Mouse (Mus musculus): ENCODE data around the gene Flrt1. TPM values are rescaled to one million over a fixed set of nuclear protein-coding genes. Genes with fewer than 3 reads are reported as not detected.

The Flrt1 gene
- 7.1 and 8.1 TPM in 2 replicates for polyA plus RNA-seq (2015; fragmentation: Nextera tagmentation; extraction: Ambion mirVana)

- WGBS: 29% methylated on average over 9 of the region's 9 CpGs
- H3K4me3 ChIP-seq: no peak within 1 kb of the TSS
- 0 out of 2 replicates have a peak within 1 kb of the TSS, but pooled peaks have one; percentile 30 for H3K4me2 ChIP-seq
- H3K27ac ChIP-seq: peak within 1 kb of the TSS; percentile 75
- H3K9me3 ChIP-seq: no peaks in the 10 kb centered on the region
- H3K36me3 ChIP-seq: no peaks in the 10 kb centered on the region
- H3K9ac ChIP-seq: peak within 1 kb of the TSS; percentile 36; the same call in 1 of the 2 replicates
- H3K27me3 ChIP-seq: peaks cover 50% of the 10 kb centered on the region
- no peak for ATAC-seq (ENCODE audit: low FRiP score)
- peaks cover 77% of the 10 kb centered on the region for H3K4me1 ChIP-seq (replicated peaks)
Observed at GRCm38 (mm10) chr19:7105544-7105943, at the start of gene Flrt1. Gene Flrt1, minus strand, starts transcription at chr19:7105729.

- ATAC-seq (ENCODE audit: low FRiP score): 0 out of 2 replicates have a peak, but pooled peaks have one; percentile 11
Observed at GRCm38 (mm10) chr19:7155196-7155595, 49.7 kb upstream of the Flrt1 start.

DNA sequence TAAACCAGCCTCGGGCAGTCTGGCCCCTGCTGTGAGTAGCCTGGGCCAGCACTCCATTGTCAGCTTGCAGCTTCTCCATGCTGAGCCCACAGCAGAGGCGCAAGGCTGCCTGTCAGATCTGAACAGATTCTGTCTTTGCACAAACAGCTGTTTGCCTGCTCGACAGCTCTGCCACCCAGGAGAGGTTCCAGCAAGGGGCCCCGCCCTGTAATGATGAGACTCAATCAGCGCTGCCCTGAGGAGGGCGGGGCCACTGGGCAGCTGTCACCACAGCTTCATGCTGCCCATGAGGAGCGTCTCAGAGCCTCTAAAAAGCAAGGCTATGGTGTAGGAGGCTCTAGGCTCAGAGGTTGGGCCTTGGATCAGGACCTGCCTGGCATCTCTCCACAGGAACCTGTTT lies 47.7 kb upstream of the Flrt1 start:
- WGBS: 25% methylated on average over 7 of the region's 7 CpGs
- ATAC-seq (ENCODE audit: low FRiP score): no peak
- Histone ChIP-seq H3K4me3 (no peak overlapping the region), H3K4me1 (replicated peaks) (peaks cover 89% of the 10 kb centered on the region), H3K36me3 (no peaks in the 10 kb centered on the region), H3K9me3 (no peaks in the 10 kb centered on the region), H3K27ac (peak overlapping the region; percentile 73), H3K9ac (peak overlapping the region; percentile 14; the same call in 1 of the 2 replicates), H3K27me3 (peaks cover 37% of the 10 kb centered on the region), H3K4me2 (no peak overlapping the region)

More at GRCm38 (mm10) chr19:7155196-7155595, 49.7 kb upstream of the Flrt1 start:
- no peaks in the 10 kb centered on the region for H3K36me3 ChIP-seq
- H3K9me3 ChIP-seq: no peaks in the 10 kb centered on the region
- H3K4me3 ChIP-seq: no peak overlapping the region
- H3K27ac ChIP-seq: 0 out of 2 replicates have a peak overlapping the region, but pooled peaks have one; percentile 5
- H3K4me1 ChIP-seq (replicated peaks): peaks cover 80% of the 10 kb centered on the region
- H3K4me2 ChIP-seq: no peak overlapping the region
- 41% methylated on average over 6 of the region's 6 CpGs for WGBS
- H3K9ac ChIP-seq: peak overlapping the region; percentile 9; the same call in 1 of the 2 replicates
- H3K27me3 ChIP-seq: peaks cover 29% of the 10 kb centered on the region

GRCm38 (mm10) chr19:7151927-7152653 lies 46.6 kb upstream of the Flrt1 start:
- H3K4me2 ChIP-seq: no peak overlapping the region
- no peak overlapping the region for H3K9ac ChIP-seq
- H3K9me3 ChIP-seq: no peaks in the 10 kb centered on the region
- H3K4me3 ChIP-seq: no peak overlapping the region
- H3K27ac ChIP-seq: no peak overlapping the region
- no peaks in the 10 kb centered on the region for H3K36me3 ChIP-seq
- peaks cover 88% of the 10 kb centered on the region for H3K4me1 ChIP-seq (replicated peaks)
- no peak for ATAC-seq (ENCODE audit: low FRiP score)
- 83% methylated on average over 6 of the region's 6 CpGs for WGBS
- H3K27me3 ChIP-seq: peaks cover 44% of the 10 kb centered on the region

GRCm38 (mm10) chr19:7151300-7151926 lies 45.9 kb upstream of the Flrt1 start:
- H3K27ac ChIP-seq: no peak overlapping the region
- no peaks in the 10 kb centered on the region for H3K9me3 ChIP-seq
- 65% methylated on average over 7 of the region's 7 CpGs for WGBS
- H3K4me3 ChIP-seq: no peak overlapping the region
- H3K9ac ChIP-seq: no peak overlapping the region
- H3K27me3 ChIP-seq: peaks cover 50% of the 10 kb centered on the region
- H3K4me1 ChIP-seq (replicated peaks): peaks cover 88% of the 10 kb centered on the region
- no peaks in the 10 kb centered on the region for H3K36me3 ChIP-seq
- no peak overlapping the region for H3K4me2 ChIP-seq
- ATAC-seq (ENCODE audit: low FRiP score): no peak

- no peak overlapping the region for H3K27ac ChIP-seq
- no peaks in the 10 kb centered on the region for H3K9me3 ChIP-seq
- H3K36me3 ChIP-seq: no peaks in the 10 kb centered on the region
- H3K4me2 ChIP-seq: no peak overlapping the region
- peak overlapping the region; percentile 25; the same call in 1 of the 2 replicates for H3K9ac ChIP-seq
- peaks cover 62% of the 10 kb centered on the region for H3K27me3 ChIP-seq
- no peak for ATAC-seq (ENCODE audit: low FRiP score)
- no peak overlapping the region for H3K4me3 ChIP-seq
- WGBS: 49% methylated on average over 7 of the region's 7 CpGs
- H3K4me1 ChIP-seq (replicated peaks): peaks cover 95% of the 10 kb centered on the region
Observed at GRCm38 (mm10) chr19:7149158-7149685, 43.7 kb upstream of the Flrt1 start.

- no peak overlapping the region for H3K4me2 ChIP-seq
- H3K4me1 ChIP-seq (replicated peaks): peaks cover 95% of the 10 kb centered on the region
- no peak overlapping the region for H3K4me3 ChIP-seq
- no peak for ATAC-seq (ENCODE audit: low FRiP score)
- peaks cover 56% of the 10 kb centered on the region for H3K27me3 ChIP-seq
- peak overlapping the region; percentile 35; the same call in 1 of the 2 replicates for H3K27ac ChIP-seq
- H3K9ac ChIP-seq: peak overlapping the region; percentile 25
- no peaks in the 10 kb centered on the region for H3K36me3 ChIP-seq
- WGBS: 52% methylated on average over 8 of the region's 8 CpGs
- no peaks in the 10 kb centered on the region for H3K9me3 ChIP-seq
Observed at GRCm38 (mm10) chr19:7148541-7149085, 43.1 kb upstream of the Flrt1 start.

- no peaks in the 10 kb centered on the region for H3K36me3 ChIP-seq
- peaks cover 95% of the 10 kb centered on the region for H3K4me1 ChIP-seq (replicated peaks)
- no peak overlapping the region for H3K4me3 ChIP-seq
- ATAC-seq (ENCODE audit: low FRiP score): 0 out of 2 replicates have a peak, but pooled peaks have one; percentile 11
- peaks cover 56% of the 10 kb centered on the region for H3K27me3 ChIP-seq
- 39% methylated on average over 4 of the region's 4 CpGs for WGBS
- peak overlapping the region; percentile 25; the same call in 1 of the 2 replicates for H3K9ac ChIP-seq
- H3K27ac ChIP-seq: 0 out of 2 replicates have a peak overlapping the region, but pooled peaks have one; percentile 35
- H3K9me3 ChIP-seq: no peaks in the 10 kb centered on the region
- H3K4me2 ChIP-seq: no peak overlapping the region
Observed at GRCm38 (mm10) chr19:7148096-7148495, 42.6 kb upstream of the Flrt1 start.

DNA sequence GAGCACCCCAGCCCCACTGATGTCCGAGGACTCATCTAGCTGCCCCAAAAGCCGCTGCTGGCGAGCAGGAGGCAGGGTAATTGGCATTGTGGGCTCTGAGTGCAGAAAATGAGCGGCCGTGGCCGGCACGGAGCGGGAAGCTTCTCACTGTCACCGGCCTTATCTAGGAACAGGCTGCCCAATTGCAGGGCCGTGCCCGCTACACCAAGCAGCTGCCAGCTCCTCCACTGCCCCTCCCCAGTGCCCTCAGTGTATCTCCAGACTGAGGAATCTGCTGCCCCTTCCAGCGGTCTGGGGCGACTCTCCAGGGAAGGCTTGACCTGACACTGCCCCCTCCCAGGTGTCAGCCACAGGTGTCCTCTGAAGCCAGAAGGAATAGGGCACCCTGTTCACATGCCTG lies 40.8 kb upstream of the Flrt1 start:
- 69% methylated on average over 13 of the region's 13 CpGs for WGBS
- ATAC-seq (ENCODE audit: low FRiP score): no peak

GRCm38 (mm10) chr19:7144458-7144857 lies 38.9 kb upstream of the Flrt1 start:
- Histone ChIP-seq H3K9me3 (no peaks in the 10 kb centered on the region), H3K36me3 (no peaks in the 10 kb centered on the region), H3K4me1 (replicated peaks) (peaks cover 98% of the 10 kb centered on the region), H3K27ac (no peak overlapping the region), H3K4me2 (peak overlapping the region; percentile 50; the same call in 1 of the 2 replicates), H3K4me3 (no peak overlapping the region), H3K9ac (no peak overlapping the region), H3K27me3 (peaks cover 47% of the 10 kb centered on the region)
- 70% methylated on average over 3 of the region's 3 CpGs for WGBS
- ATAC-seq (ENCODE audit: low FRiP score): no peak

More for the DNA sequence above, 40.8 kb upstream of the Flrt1 start:
- H3K27ac ChIP-seq: no peak overlapping the region
- no peaks in the 10 kb centered on the region for H3K9me3 ChIP-seq
- no peak overlapping the region for H3K4me3 ChIP-seq
- H3K4me1 ChIP-seq (replicated peaks): peaks cover 97% of the 10 kb centered on the region
- no peaks in the 10 kb centered on the region for H3K36me3 ChIP-seq
- no peak overlapping the region for H3K9ac ChIP-seq
- H3K4me2 ChIP-seq: no peak overlapping the region
- H3K27me3 ChIP-seq: peaks cover 56% of the 10 kb centered on the region

GRCm38 (mm10) chr19:7143854-7144253 lies 38.3 kb upstream of the Flrt1 start:
- Histone ChIP-seq H3K4me1 (replicated peaks) (peaks cover 98% of the 10 kb centered on the region), H3K36me3 (no peaks in the 10 kb centered on the region), H3K9ac (peak overlapping the region; percentile 36), H3K27ac (peak overlapping the region; percentile 70), H3K4me2 (peak overlapping the region; percentile 50), H3K9me3 (no peaks in the 10 kb centered on the region), H3K27me3 (peaks cover 44% of the 10 kb centered on the region), H3K4me3 (peak overlapping the region; percentile 28)
- under 1% methylated on average over 20 of the region's 20 CpGs for WGBS
- peak; percentile 19; the same call in 1 of the 2 replicates for ATAC-seq (ENCODE audit: low FRiP score)

Data from hindbrain, embryonic 13.5 days (tissue).